Mouse (Mus musculus): ENCODE results near the gene Tmem170b. TPM values are rescaled to one million over a fixed set of nuclear protein-coding genes. Genes with fewer than 3 reads are reported as not detected.

The Tmem170b gene
- polyA plus RNA-seq, 1 experiment from 2014 or later, result 18.2 TPM

DNA sequence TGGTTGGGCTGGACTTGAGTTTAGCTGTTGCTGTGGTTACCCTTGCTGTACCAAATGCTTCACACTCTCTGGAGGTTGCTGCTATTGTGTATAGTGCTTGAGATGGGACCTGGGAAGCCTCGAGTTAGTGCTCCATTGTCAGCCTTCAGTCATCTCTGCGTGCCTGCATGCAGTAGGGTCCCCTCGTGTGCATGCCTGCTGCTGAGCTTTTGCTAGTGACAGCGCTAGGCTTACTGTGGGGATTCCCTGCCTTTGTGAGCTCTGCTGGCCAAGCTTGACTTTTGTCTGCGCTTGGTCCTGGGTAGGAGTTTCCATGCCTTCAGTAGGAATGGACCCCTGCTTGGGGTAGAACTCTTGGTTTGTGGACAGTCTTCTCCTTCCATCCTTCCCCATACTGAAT, 9.3 kb downstream of the Tmem170b start:
- Histone ChIP-seq H3K9me3 (replicated peaks) (no peaks in the 10 kb centered on the region), H3K27ac (ENCODE audit: poor library complexity, severe bottlenecking) (no peak overlapping the region), H3K4me3 (no peak overlapping the region), H3K4me2 (no peak overlapping the region), H3K9ac (no peak overlapping the region), H3K4me1 (replicated peaks) (peaks cover 30% of the 10 kb centered on the region), H3K36me3 (no peaks in the 10 kb centered on the region), H3K27me3 (replicated peaks) (no peaks in the 10 kb centered on the region)
- WGBS, result 40% methylated on average over 5 of the region's 5 CpGs
- ATAC-seq (ENCODE audit: insufficient number of reproducible peaks, low FRiP score), result no peak

DNA sequence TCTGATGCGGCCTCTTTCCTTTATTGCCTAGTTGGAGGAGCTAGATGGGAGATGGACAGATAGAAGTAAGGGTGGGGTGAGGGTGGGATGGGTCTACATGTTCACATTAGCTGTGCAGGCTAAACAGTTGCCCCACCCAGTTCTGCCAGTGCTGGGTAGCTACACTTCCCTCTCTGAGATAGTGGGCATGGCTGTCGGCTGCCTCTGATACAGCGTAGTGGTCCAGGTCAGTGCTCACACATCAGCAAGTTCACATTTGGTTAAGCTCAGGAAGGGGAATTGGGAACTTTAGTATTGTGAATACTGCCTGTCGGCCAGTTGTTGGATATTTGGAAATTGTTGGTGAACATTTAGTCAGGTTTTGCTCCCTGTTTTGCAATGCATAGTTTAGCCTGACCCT, 13.8 kb downstream of the Tmem170b start:
- Histone ChIP-seq H3K4me1 (replicated peaks) (peaks cover 37% of the 10 kb centered on the region), H3K4me2 (no peak overlapping the region), H3K9me3 (replicated peaks) (no peaks in the 10 kb centered on the region), H3K27me3 (replicated peaks) (no peaks in the 10 kb centered on the region), H3K9ac (no peak overlapping the region), H3K36me3 (no peaks in the 10 kb centered on the region), H3K4me3 (no peak overlapping the region), H3K27ac (ENCODE audit: poor library complexity, severe bottlenecking) (no peak overlapping the region)
- no peak for ATAC-seq (ENCODE audit: insufficient number of reproducible peaks, low FRiP score)
- 62% methylated on average over 4 of the region's 4 CpGs for WGBS

DNA sequence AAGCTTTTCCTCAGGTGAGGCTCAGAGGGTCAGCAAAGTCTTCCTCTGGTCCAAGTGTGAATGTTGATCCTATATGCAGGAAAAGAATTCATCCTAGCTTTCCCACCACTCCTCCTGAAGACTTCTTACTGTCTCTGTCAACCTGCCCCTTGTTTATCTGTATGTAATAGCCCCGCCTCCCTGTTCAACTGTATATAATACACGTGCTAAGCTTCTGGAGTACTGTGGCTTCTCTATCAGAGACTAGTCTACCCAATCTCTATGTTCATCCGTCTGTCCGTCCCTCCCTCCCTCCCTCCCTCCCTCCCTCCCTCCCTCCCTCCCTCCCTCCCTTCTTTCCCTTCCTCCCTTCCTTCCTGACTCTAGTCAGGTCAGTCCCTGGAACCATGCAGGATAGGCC, 14.4 kb downstream of the Tmem170b start:
- no peak overlapping the region for H3K4me2 ChIP-seq
- 78% methylated on average over 4 of the region's 4 CpGs for WGBS

DNA sequence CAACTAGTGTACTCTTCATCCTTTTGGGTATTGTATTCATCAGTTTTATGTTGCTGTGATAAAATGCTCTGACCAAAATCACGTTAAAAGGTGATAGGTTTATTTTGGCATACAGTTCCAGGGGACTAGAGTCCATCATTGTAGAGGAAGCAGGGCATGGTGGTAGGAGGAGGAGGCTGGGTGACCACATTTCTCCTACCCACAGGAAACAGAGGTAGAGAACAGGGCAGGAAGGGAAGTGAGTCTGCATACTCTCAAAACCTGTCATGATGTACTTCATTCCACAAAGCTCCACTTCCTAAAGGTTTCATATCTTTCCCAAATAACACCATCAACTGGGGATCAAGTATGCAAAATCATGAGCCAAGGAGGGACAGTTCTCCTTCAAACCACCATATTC, 18.4 kb downstream of the Tmem170b start:
- Histone ChIP-seq H3K4me3 (no peak overlapping the region), H3K9ac (no peak overlapping the region), H3K9me3 (replicated peaks) (no peaks in the 10 kb centered on the region), H3K27me3 (replicated peaks) (no peaks in the 10 kb centered on the region), H3K4me1 (replicated peaks) (peaks cover 27% of the 10 kb centered on the region), H3K4me2 (no peak overlapping the region), H3K27ac (ENCODE audit: poor library complexity, severe bottlenecking) (no peak overlapping the region), H3K36me3 (peaks cover 5% of the 10 kb centered on the region; the same call in 1 of the 2 replicates)
- no peak for ATAC-seq (ENCODE audit: insufficient number of reproducible peaks, low FRiP score)
- 66% methylated on average over 1 of the region's 1 CpGs for WGBS

More for the DNA sequence above, 14.4 kb downstream of the Tmem170b start:
- Histone ChIP-seq H3K27ac (ENCODE audit: poor library complexity, severe bottlenecking) (no peak overlapping the region), H3K27me3 (replicated peaks) (no peaks in the 10 kb centered on the region), H3K9ac (no peak overlapping the region), H3K4me1 (replicated peaks) (peaks cover 34% of the 10 kb centered on the region), H3K36me3 (no peaks in the 10 kb centered on the region), H3K4me3 (no peak overlapping the region), H3K9me3 (replicated peaks) (no peaks in the 10 kb centered on the region)
- ATAC-seq (ENCODE audit: insufficient number of reproducible peaks, low FRiP score), result no peak

DNA sequence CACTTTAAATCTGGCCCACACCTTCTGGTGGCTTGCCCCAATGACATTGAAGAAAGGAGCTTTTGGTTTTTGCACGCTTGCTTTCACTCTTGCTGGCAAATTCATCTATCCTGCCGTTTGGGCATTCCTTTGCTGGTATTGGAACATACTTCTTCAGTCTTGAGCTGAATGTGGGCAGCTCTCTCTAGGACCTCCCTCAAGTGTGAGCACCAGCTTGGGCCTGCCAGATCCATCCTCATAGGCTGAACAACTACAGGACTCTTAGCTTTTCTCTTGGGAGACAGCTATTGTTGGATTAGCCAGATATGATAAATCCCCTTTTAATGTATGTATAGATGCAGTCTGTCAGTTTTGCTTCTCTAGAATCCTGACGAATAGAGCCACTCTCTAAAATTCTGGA, 19.5 kb downstream of the Tmem170b start:
- ATAC-seq (ENCODE audit: insufficient number of reproducible peaks, low FRiP score), result no peak
- no peak overlapping the region for H3K9ac ChIP-seq
- H3K4me3 ChIP-seq, result no peak overlapping the region
- 75% methylated on average over 3 of the region's 3 CpGs for WGBS
- H3K4me1 ChIP-seq (replicated peaks), result peaks cover 21% of the 10 kb centered on the region
- no peaks in the 10 kb centered on the region for H3K9me3 ChIP-seq (replicated peaks)
- no peak overlapping the region for H3K4me2 ChIP-seq
- peaks cover 5% of the 10 kb centered on the region; the same call in 1 of the 2 replicates for H3K36me3 ChIP-seq
- H3K27ac ChIP-seq (ENCODE audit: poor library complexity, severe bottlenecking), result no peak overlapping the region
- no peaks in the 10 kb centered on the region for H3K27me3 ChIP-seq (replicated peaks)

DNA sequence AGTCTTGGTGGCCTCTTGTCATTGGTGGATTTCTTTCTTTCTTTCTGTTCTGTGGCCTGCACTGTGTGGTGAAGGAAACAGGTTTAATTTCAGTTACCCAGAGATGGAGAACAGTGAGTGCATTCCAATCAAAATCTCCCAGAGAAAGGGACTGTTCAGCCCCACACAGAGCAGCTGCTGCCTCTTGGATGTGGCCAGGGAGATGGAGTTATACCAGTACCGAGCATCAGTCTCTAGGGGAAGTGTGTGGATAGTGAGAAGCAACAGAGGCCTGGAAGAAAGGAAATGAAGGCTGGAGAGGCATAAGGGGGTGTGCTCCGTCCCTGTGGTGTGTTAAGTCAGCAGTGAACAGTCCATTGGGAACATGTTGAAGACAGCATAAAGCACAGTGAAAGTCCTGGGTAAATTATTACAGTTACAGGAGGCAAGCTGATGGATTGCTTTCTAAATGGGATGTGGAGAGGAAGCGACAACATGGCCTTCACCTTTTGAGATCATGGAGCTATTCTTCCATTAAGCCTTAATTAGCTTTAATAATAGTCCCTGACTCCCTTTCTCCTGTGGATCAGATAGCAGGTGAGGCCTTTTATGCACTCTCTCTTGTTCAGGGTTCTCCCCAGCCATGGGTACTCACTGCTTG, 21.7 kb downstream of the Tmem170b start:
- H3K9ac ChIP-seq, result no peak overlapping the region
- WGBS, result 64% methylated on average over 3 of the region's 3 CpGs
- H3K36me3 ChIP-seq, result peaks cover 8% of the 10 kb centered on the region; the same call in 1 of the 2 replicates
- no peaks in the 10 kb centered on the region for H3K9me3 ChIP-seq (replicated peaks)
- H3K4me3 ChIP-seq, result no peak overlapping the region
- no peak overlapping the region for H3K4me2 ChIP-seq
- no peak for ATAC-seq (ENCODE audit: insufficient number of reproducible peaks, low FRiP score)
- no peak overlapping the region for H3K27ac ChIP-seq (ENCODE audit: poor library complexity, severe bottlenecking)
- no peaks in the 10 kb centered on the region for H3K27me3 ChIP-seq (replicated peaks)
- peaks cover 18% of the 10 kb centered on the region for H3K4me1 ChIP-seq (replicated peaks)

DNA sequence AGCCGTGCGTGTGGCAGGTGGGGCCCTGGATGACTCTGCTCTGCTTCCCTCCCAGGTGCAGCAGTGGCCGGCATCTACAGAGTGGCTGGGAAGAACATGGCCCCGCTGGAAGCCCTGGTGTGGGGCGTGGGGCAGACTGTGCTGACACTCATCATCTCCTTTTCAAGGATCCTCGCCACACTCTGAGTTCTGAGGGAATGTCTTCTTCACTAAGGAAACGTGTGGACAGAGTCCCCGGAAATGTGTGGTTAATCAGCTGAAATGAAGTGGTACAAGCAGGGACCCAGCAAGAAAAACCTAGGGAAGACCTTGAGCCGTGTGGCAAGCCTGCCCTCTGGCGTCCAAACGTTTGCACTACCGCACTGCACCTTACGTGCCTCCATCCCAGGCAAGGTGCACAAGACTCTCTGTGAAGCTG, 28.7 kb downstream of the Tmem170b start:
- WGBS, result 27% methylated on average over 13 of the region's 13 CpGs
- Histone ChIP-seq H3K4me2 (no peak overlapping the region), H3K27me3 (replicated peaks) (no peaks in the 10 kb centered on the region), H3K4me1 (replicated peaks) (no peaks in the 10 kb centered on the region), H3K36me3 (peaks cover 6% of the 10 kb centered on the region; the same call in 1 of the 2 replicates), H3K4me3 (no peak overlapping the region), H3K27ac (ENCODE audit: poor library complexity, severe bottlenecking) (no peak overlapping the region), H3K9ac (no peak overlapping the region), H3K9me3 (replicated peaks) (no peaks in the 10 kb centered on the region)
- no peak for ATAC-seq (ENCODE audit: insufficient number of reproducible peaks, low FRiP score)

DNA sequence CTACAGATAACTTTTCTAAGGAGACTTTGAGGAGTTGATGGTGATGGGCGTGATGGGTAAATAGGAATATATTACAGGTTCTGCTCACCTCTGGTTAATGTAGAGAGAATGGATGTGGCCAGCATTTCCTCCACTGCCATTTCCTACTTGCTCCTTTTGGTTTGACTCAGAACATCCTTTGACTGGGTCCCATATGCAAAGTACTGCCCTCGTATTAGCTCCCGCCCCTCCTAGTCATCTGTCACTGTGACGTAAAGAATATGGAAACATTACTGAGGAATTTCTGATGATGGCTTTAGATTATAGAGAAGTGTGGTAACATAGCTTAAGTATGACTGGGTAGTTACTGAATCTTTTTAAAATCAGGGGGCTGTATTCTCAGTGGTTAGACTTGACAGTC, 32.4 kb downstream of the Tmem170b start:
- Histone ChIP-seq H3K4me2 (no peak overlapping the region), H3K27ac (ENCODE audit: poor library complexity, severe bottlenecking) (no peak overlapping the region), H3K4me3 (no peak overlapping the region), H3K36me3 (0 out of 2 replicates have a peak, but pooled peaks cover 3% of the 10 kb centered on the region), H3K9me3 (replicated peaks) (no peaks in the 10 kb centered on the region), H3K27me3 (replicated peaks) (no peaks in the 10 kb centered on the region), H3K9ac (no peak overlapping the region), H3K4me1 (replicated peaks) (no peaks in the 10 kb centered on the region)
- no peak for ATAC-seq (ENCODE audit: insufficient number of reproducible peaks, low FRiP score)
- 90% methylated on average over 4 of the region's 4 CpGs for WGBS

DNA sequence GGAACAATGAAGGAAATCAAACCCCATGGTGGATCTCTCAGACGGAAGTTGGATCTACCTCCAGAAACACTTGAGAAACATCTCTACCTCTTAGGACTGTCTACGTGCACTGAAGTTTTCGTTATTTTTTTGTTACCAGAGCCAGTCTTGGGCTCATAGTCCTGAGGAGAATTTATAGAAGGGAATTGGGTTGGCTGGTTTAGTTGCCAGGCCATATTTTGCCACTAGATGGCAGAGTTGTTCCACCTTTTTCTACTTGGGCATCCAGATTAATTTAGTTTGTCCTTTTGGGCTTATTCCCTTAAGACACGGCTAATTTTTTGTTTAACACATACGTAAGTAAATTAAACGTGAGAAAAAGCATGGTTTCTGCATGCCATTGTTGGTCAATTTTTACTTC, 37.1 kb downstream of the Tmem170b start:
- Histone ChIP-seq H3K36me3 (no peaks in the 10 kb centered on the region), H3K9me3 (replicated peaks) (no peaks in the 10 kb centered on the region), H3K4me1 (replicated peaks) (peaks cover 24% of the 10 kb centered on the region), H3K9ac (no peak overlapping the region), H3K4me3 (no peak overlapping the region), H3K27ac (ENCODE audit: poor library complexity, severe bottlenecking) (no peak overlapping the region), H3K4me2 (no peak overlapping the region), H3K27me3 (replicated peaks) (no peaks in the 10 kb centered on the region)
- WGBS, result 14% methylated on average over 6 of the region's 6 CpGs
- no peak for ATAC-seq (ENCODE audit: insufficient number of reproducible peaks, low FRiP score)

DNA sequence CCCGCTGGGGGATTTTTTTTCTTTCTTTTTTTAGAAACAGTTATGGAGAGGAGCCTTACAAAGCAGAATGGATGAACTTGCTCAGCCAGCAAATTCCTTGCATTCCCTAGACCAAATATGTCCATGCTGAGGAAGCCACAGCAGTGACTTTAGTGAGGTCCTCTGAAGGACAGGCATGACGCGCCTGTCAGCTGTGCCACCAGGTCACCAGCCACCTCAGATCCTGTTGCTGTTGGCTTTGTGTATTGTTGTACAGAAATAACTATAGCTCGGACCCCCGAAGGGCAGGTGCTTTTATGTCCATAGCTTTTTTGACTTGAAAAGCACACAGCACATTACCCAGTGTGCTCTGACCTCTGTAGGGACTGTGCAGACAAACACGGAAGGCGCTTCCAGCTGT, 38.1 kb downstream of the Tmem170b start:
- no peaks in the 10 kb centered on the region for H3K9me3 ChIP-seq (replicated peaks)
- peaks cover 31% of the 10 kb centered on the region for H3K4me1 ChIP-seq (replicated peaks)
- H3K4me3 ChIP-seq, result no peak overlapping the region
- no peaks in the 10 kb centered on the region for H3K27me3 ChIP-seq (replicated peaks)
- peak overlapping the region; percentile 33; the same call in 1 of the 2 replicates for H3K4me2 ChIP-seq
- peak overlapping the region; percentile 58; the same call in 1 of the 2 replicates for H3K9ac ChIP-seq
- ATAC-seq (ENCODE audit: insufficient number of reproducible peaks, low FRiP score), result peak; percentile 88
- peak overlapping the region; percentile 99 for H3K27ac ChIP-seq (ENCODE audit: poor library complexity, severe bottlenecking)
- 33% methylated on average over 7 of the region's 7 CpGs for WGBS
- no peaks in the 10 kb centered on the region for H3K36me3 ChIP-seq

DNA sequence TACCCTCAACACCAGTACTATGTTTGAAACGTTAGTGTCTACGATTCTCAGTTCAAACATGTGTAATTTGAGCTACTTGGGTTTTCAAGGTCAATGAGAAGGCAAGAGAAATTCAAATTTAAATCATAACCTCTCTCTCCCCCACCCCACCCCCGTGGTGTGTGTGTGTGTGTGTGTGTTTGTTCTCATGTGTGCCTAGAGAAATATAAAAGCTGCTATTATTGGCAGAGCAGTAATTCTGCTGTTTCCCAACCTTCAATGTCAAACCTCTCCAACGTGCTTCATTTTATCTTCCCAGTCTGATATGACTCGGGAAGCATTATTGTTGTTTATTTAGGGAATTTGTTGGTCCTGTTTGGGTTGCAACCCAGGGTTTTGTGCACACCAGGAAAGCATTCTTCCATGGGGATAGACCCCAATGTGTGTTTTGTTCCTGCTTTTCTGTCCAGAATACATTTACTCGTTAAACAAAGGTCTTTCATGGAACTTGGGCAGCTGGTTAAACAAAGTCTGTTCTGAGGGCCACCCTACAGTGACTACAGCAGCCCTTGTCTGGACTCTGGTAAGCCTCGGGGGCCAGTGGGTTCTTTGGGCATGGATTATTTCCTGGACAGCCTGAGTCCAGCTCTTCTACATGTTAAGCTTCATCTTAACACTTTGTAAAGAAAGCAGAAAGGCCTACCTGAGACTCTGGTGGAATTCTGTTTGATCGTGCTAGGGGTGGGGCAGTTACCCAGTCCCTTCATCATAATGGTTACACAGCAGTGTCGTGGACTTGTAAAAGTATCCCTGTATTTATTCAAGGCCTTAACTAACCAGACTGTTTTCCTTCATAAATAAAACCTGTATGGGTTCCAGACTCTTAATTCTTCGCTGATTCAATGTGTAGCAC, 39.1 kb downstream of the Tmem170b start:
- Histone ChIP-seq H3K4me2 (no peak overlapping the region), H3K27ac (ENCODE audit: poor library complexity, severe bottlenecking) (peak overlapping the region; percentile 99), H3K9me3 (replicated peaks) (no peaks in the 10 kb centered on the region), H3K4me3 (no peak overlapping the region), H3K36me3 (no peaks in the 10 kb centered on the region), H3K4me1 (replicated peaks) (peaks cover 42% of the 10 kb centered on the region), H3K9ac (no peak overlapping the region), H3K27me3 (replicated peaks) (no peaks in the 10 kb centered on the region)
- no peak for ATAC-seq (ENCODE audit: insufficient number of reproducible peaks, low FRiP score)
- WGBS, result 56% methylated on average over 10 of the region's 10 CpGs

Data from heart, embryonic 12.5 days (tissue).